Mouse (Mus musculus) brown adipose tissue, adult 24 weeks (tissue): Measurements from ENCODE around the gene Csf3. TPM values are rescaled to one million over a fixed set of nuclear protein-coding genes. Genes with fewer than 3 reads are reported as not detected.
"Not testable (repeated sequence)": the region's sequence is repeated elsewhere in the genome, so short reads cannot be mapped to it uniquely, and the experiment has no call there.

Experiments used
- H3K27ac ChIP-seq: fragments of 200-500 bp; replicated peaks from 2 replicates; pipeline ENCODE4 v1.5.1; 2012; ENCODE audit warnings: low read depth, mild to moderate bottlenecking, low read length
- H3K4me1 ChIP-seq: fragments of 200-500 bp; 2 replicates; pipeline ENCODE4 v1.6.1; 2012; ENCODE audit warnings: low read length, mixed read lengths; ENCODE audit not compliant: control insufficient read depth, insufficient read depth, insufficient read length
- H3K4me3 ChIP-seq: fragments of 200-500 bp; 2 replicates; pipeline ENCODE4 v1.5.1; 2012; ENCODE audit warnings: low read depth, mild to moderate bottlenecking, low read length, moderate library complexity; ENCODE audit not compliant: insufficient read depth
- polyA plus RNA-seq: library from polyadenylated mRNA; stranded (reverse); fragments of >200 nt; gene quantifications from 2 replicates; pipeline ENCODE4 v1.2.4, GENCODE M21; 2012; ENCODE audit not compliant: missing spikeins, insufficient read depth, insufficient read length

The Csf3 gene
- polyA plus RNA-seq, 1 experiment: not detected

- Histone ChIP-seq H3K27ac (no peak overlapping the region), H3K4me1 (0 out of 2 replicates have a peak, but pooled peaks cover 3% of the 10 kb centered on the region)
Measured at GRCm38 (mm10) chr11:98731134-98731533, 30.1 kb downstream of the Csf3 start.

GRCm38 (mm10) chr11:98734020-98734419 is 33.0 kb downstream of the Csf3 start:
- H3K4me1 ChIP-seq: no peaks in the 10 kb centered on the region
- no peak overlapping the region for H3K27ac ChIP-seq
- H3K4me3 ChIP-seq: no peak overlapping the region

More at GRCm38 (mm10) chr11:98731134-98731533, 30.1 kb downstream of the Csf3 start:
- H3K4me3 ChIP-seq: no peak overlapping the region

GRCm38 (mm10) chr11:98735111-98735510 is 34.0 kb downstream of the Csf3 start:
- peaks cover 3% of the 10 kb centered on the region; the same call in 1 of the 2 replicates for H3K4me1 ChIP-seq
- no peak overlapping the region for H3K4me3 ChIP-seq
- H3K27ac ChIP-seq: no peak overlapping the region

GRCm38 (mm10) chr11:98736176-98736575 is 35.1 kb downstream of the Csf3 start:
- peaks cover 5% of the 10 kb centered on the region for H3K4me1 ChIP-seq
- H3K27ac ChIP-seq: no peak overlapping the region
- H3K4me3 ChIP-seq: no peak overlapping the region

GRCm38 (mm10) chr11:98737220-98737619 is 36.2 kb downstream of the Csf3 start:
- not testable (repeated sequence) for H3K4me1 ChIP-seq, H3K27ac ChIP-seq, H3K4me3 ChIP-seq

GRCm38 (mm10) chr11:98738428-98738911 is 37.4 kb downstream of the Csf3 start:
- no peak overlapping the region for H3K27ac ChIP-seq
- H3K4me1 ChIP-seq: peaks cover 5% of the 10 kb centered on the region
- no peak overlapping the region for H3K4me3 ChIP-seq

- Histone ChIP-seq H3K4me1 (peaks cover 10% of the 10 kb centered on the region), H3K27ac (no peak overlapping the region), H3K4me3 (no peak overlapping the region)
Measured at GRCm38 (mm10) chr11:98738925-98739324, 37.9 kb downstream of the Csf3 start.

- Histone ChIP-seq H3K4me3 (peak overlapping the region; percentile 65), H3K27ac (peak overlapping the region; percentile 54; the same call in 1 of the 2 replicates), H3K4me1 (peaks cover 18% of the 10 kb centered on the region)
Measured at GRCm38 (mm10) chr11:98740026-98740392, 38.9 kb downstream of the Csf3 start.

GRCm38 (mm10) chr11:98740393-98741050 is 39.5 kb downstream of the Csf3 start, which contains the start of gene Thra:
Gene Thra, plus strand, starts transcription at chr11:98740638.
- Histone ChIP-seq H3K27ac (peak within 1 kb of the TSS; percentile 59), H3K4me1 (peaks cover 20% of the 10 kb centered on the region), H3K4me3 (peak within 1 kb of the TSS; percentile 65)

GRCm38 (mm10) chr11:98741051-98741620 is 40.1 kb downstream of the Csf3 start:
- H3K4me1 ChIP-seq: peaks cover 26% of the 10 kb centered on the region
- peak overlapping the region; percentile 65 for H3K4me3 ChIP-seq

GRCm38 (mm10) chr11:98741622-98742396 is 40.7 kb downstream of the Csf3 start:
- Histone ChIP-seq H3K27ac (peak overlapping the region; percentile 86), H3K4me1 (peaks cover 33% of the 10 kb centered on the region)

More at GRCm38 (mm10) chr11:98741051-98741620, 40.1 kb downstream of the Csf3 start:
- H3K27ac ChIP-seq: peak overlapping the region; percentile 59

GRCm38 (mm10) chr11:98742397-98743291 is 41.6 kb downstream of the Csf3 start:
- Histone ChIP-seq H3K4me1 (peaks cover 39% of the 10 kb centered on the region), H3K4me3 (peak overlapping the region; percentile 99), H3K27ac (peak overlapping the region; percentile 86)

More at GRCm38 (mm10) chr11:98741622-98742396, 40.7 kb downstream of the Csf3 start:
- peak overlapping the region; percentile 99 for H3K4me3 ChIP-seq

GRCm38 (mm10) chr11:98743655-98744345 is 42.7 kb downstream of the Csf3 start:
- peak overlapping the region; percentile 99 for H3K4me3 ChIP-seq
- peak overlapping the region; percentile 19; the same call in 1 of the 2 replicates for H3K27ac ChIP-seq
- H3K4me1 ChIP-seq: peaks cover 50% of the 10 kb centered on the region
